Mouse (Mus musculus): ENCODE data around the gene Ndufb3.
A peak's percentile ranks its signal among the peaks of the same experiment; 100 is the strongest.

GRCm38 (mm10) chr1:58579179-58579578 lies 7.0 kb upstream of the Ndufb3 start:
- TF ChIP-seq CTCF (IDR thresholded peaks at IDR 0.05; ENCODE audit: borderline replicate concordance, insufficient read depth, low read depth, low read length) = peak; percentile 31; the same call in 1 of the 2 replicates
- no peak for TF ChIP-seq POLR2A (IDR thresholded peaks at IDR 0.05; ENCODE audit: borderline replicate concordance, insufficient read depth, low read length)
